Mouse (Mus musculus) cerebellum, adult 2 months (tissue): ENCODE results near the gene 1700067K01Rik. TPM values are rescaled to one million over a fixed set of nuclear protein-coding genes. Genes with fewer than 3 reads are reported as not detected.
"Not testable (repeated sequence)": the region's sequence is repeated elsewhere in the genome, so short reads cannot be mapped to it uniquely, and the experiment has no call there.

ENCODE experiments used
- DNase-seq, 2 experiments: peaks; one replicate each; pipeline ENCODE4 v3.0.0; 2021
- H3K27ac ChIP-seq: fragments of 200-500 bp; 2 replicates; pipeline ENCODE4 v1.5.1; 2012; ENCODE audit warnings: low read length, control low read depth, inconsistent platforms; ENCODE audit not compliant: insufficient read depth
- H3K27me3 ChIP-seq: fragments of 200-500 bp; 2 replicates; pipeline ENCODE4 v1.6.1; 2012; ENCODE audit warnings: inconsistent platforms, mild to moderate bottlenecking, low read length, moderate library complexity; ENCODE audit not compliant: control insufficient read depth, insufficient read depth
- H3K4me1 ChIP-seq: fragments of 200-500 bp; 2 replicates; pipeline ENCODE4 v1.6.1; 2011; ENCODE audit warnings: low read length; ENCODE audit not compliant: control insufficient read depth, insufficient read depth
- H3K4me3 ChIP-seq: fragments of 200-500 bp; replicated peaks from 2 replicates; pipeline ENCODE3; 2011; ENCODE audit warnings: mild to moderate bottlenecking, low read depth, low read length, control low read depth; ENCODE audit not compliant: insufficient read depth
- CTCF ChIP-seq: fragments of 200-500 bp; IDR thresholded peaks from 2 replicates; pipeline ENCODE4 v1.5.1; 2011; ENCODE audit warnings: low read depth, mild to moderate bottlenecking, control low read depth, low read length, moderate library complexity, borderline replicate concordance; ENCODE audit not compliant: insufficient read depth
- POLR2A ChIP-seq: fragments of 200-500 bp; IDR thresholded peaks from 2 replicates; pipeline ENCODE4 v1.6.1; 2011; ENCODE audit warnings: low read length, control low read depth, borderline replicate concordance; ENCODE audit not compliant: insufficient read depth
- WGBS: fragments of 180-500 bp; shearing (Covaris S2); methylation state at CpG from one replicate; pipeline ENCODE4 v1.1.7; 2018; 5-methylcytosine and 5-hydroxymethylcytosine counted together
- polyA plus RNA-seq: library from polyadenylated mRNA; depleted of rRNA; stranded (reverse); fragments of >200 nt; gene quantifications from 2 replicates; pipeline ENCODE4 v1.2.3, GENCODE M21; 2012

The 1700067K01Rik gene
- polyA plus RNA-seq, 1 experiment: 0.11 TPM

DNA sequence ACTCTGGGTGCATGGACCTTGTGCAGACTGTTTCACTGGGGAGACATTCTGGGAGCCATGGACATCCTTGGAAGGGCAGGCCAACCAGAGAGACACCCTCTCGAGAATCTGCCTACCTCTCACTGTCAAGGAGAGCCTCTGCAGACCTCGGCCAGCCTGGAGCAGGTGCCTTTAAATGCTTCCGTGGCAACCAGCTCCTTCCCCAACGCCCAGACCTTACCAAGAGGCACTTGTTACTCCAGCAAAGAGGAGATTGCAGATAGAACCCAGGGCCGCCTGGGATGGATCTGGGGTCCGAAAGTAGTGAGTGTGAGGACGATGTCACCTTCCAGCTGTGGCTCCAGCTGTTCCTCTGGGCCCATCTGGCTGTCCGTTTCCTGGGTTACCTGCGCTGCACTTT, 23.1 kb upstream of the 1700067K01Rik start:
- H3K27me3 ChIP-seq: no peaks in the 10 kb centered on the region
- TF ChIP-seq POLR2A (no peak), CTCF (no peak)
- 0 out of 2 replicates have a peak overlapping the region, but pooled peaks have one; percentile 19 for H3K27ac ChIP-seq
- 49% methylated on average over 9 of the region's 9 CpGs for WGBS
- DNase-seq: no peak
- peaks cover 51% of the 10 kb centered on the region for H3K4me1 ChIP-seq
- no peak overlapping the region for H3K4me3 ChIP-seq

DNA sequence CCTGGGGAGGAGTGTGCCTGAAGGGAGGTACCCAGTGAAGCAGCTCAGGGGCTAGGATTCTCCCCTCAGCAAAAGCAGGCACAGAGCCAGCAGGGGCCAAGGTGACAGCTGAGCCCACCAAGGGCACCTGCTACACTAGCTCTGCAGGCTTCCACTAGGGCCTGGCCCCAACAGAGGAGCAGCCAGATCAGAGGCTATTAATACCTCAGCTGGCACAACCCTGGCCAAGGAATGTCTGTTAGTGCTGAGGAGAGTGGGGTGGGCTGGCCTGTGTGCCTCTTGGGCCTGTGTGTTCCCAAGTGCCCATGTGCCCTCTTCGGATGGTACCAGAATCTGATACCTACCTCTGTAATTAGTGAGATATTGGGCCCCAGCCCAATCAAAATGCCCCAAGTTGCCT, 21.1 kb upstream of the 1700067K01Rik start:
- Histone ChIP-seq H3K27ac (peak overlapping the region; percentile 73), H3K4me3 (no peak overlapping the region), H3K27me3 (no peaks in the 10 kb centered on the region), H3K4me1 (peaks cover 46% of the 10 kb centered on the region)
- DNase-seq: no peak
- no peak for TF ChIP-seq CTCF
- TF ChIP-seq POLR2A: no peak
- 13% methylated on average over 1 of the region's 1 CpGs for whole genome bisulfite sequencing

DNA sequence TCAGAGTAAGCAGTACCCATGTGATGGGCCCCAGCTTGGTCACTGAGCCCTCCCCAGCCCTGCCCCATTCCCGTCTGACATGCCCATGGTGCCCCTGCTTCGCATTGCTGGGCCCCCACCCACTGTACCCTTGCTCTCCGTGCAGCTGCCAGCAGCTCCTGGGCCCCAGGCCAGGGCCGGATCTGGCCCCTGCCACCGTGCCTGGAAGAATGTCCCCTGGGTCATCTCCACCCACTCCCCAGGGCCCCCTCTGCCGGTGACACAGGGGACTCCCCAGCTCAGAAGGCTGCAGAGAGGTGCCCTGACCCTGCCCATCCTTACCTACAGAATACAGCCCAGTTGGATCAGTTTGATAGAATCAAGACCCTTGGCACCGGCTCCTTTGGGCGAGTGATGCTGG, 20.5 kb upstream of the 1700067K01Rik start:
- Histone ChIP-seq H3K4me3 (no peak overlapping the region), H3K27ac (peak overlapping the region; percentile 27; the same call in 1 of the 2 replicates), H3K4me1 (peaks cover 46% of the 10 kb centered on the region), H3K27me3 (no peaks in the 10 kb centered on the region)
- 21% methylated on average over 8 of the region's 8 CpGs for WGBS
- DNase-seq: no peak
- no peak for TF ChIP-seq CTCF
- TF ChIP-seq POLR2A: no peak

DNA sequence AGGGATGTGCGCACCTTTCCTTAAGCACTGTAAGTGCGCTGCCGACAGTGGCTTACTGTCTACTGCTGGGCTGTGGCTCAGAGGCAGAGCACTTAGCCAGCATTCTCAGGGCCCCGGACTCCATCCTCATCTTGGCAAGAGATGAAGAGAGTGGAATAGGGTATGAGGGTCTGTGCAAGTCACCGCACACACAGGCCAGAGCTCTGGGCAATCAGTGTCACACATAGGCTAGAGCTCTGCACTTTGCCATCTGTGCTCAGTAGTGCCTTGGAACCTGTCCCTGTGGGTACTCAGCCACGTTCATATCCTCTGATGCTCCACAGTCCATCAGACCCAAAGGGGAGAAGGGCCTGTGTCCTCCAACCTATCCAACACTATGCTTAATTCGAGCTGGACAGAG, 19.8 kb upstream of the 1700067K01Rik start:
- WGBS: 25% methylated on average over 7 of the region's 7 CpGs
- no peaks in the 10 kb centered on the region for H3K27me3 ChIP-seq
- peaks cover 46% of the 10 kb centered on the region for H3K4me1 ChIP-seq
- peak in 1 of 2 experiments; percentile 52 for DNase-seq
- TF ChIP-seq POLR2A (no peak), CTCF (no peak)
- no peak overlapping the region for H3K4me3 ChIP-seq
- peak overlapping the region; percentile 27; the same call in 1 of the 2 replicates for H3K27ac ChIP-seq

DNA sequence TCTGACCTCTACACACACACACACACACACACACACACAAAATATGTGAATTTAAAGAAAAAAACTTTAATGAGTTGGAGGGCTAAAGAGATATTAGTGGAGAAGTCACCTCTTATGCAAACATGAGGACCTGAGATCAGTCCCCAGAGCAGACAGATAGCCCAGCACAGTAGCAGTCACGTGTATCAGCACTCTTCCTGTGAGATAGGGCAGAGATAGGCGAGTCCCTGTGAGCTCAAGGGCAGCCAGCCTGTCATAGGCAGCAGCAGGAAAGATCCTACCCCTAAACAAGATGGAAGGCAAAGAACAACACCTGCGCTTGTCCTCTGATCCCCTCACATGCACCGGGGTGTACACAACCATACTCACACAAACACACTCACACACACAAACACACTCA, 18.9 kb upstream of the 1700067K01Rik start:
- no peak for DNase-seq
- no peak overlapping the region for H3K4me3 ChIP-seq
- H3K4me1 ChIP-seq: peaks cover 39% of the 10 kb centered on the region
- WGBS: 83% methylated on average over 4 of the region's 4 CpGs
- no peak for TF ChIP-seq POLR2A
- no peak for TF ChIP-seq CTCF
- H3K27ac ChIP-seq: no peak overlapping the region
- no peaks in the 10 kb centered on the region for H3K27me3 ChIP-seq

DNA sequence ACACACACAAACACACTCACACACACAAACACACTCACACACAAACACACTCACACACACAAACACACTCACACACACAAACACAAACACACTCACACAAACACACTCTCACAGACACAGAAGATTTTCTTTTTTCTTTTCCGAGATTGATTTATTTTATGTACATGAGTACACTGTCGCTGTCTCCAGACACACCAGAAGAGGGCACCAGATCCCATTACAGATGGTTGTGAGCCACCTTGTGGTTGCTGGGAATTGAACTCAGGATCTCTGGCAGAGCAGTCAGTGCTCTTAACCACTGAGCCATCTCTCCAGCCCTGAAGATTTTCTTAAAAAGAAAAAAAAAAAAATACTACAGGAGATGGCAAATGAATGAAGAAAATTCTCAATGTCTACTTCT, 18.1 kb upstream of the 1700067K01Rik start:
- not testable (repeated sequence) for H3K27me3 ChIP-seq, DNase-seq, H3K27ac ChIP-seq, H3K4me3 ChIP-seq
- peaks cover 31% of the 10 kb centered on the region for H3K4me1 ChIP-seq
- WGBS: 95% methylated on average over 2 of the region's 2 CpGs

DNA sequence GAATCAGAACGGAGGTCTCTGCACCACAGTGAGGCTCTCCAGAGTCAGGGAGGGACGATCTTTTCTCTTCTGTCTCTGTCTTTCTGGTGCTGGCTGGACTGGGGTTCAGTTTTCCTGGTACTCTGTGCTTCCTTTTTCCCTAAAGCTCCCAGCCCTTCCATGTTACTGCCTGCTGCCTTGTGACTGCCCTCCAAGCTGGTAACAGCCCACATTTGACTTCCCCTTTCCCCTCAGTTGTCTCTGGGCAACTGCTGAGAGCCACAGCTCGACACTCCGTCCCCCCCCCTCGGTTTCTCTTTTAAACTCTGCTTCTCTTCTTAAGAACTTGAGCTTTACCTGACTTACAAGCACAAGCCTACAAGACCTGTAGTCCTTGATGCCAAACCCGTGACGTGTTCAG, 12.1 kb upstream of the 1700067K01Rik start:
- 83% methylated on average over 7 of the region's 7 CpGs for WGBS
- no peak for DNase-seq
- Histone ChIP-seq H3K27me3 (no peaks in the 10 kb centered on the region), H3K4me1 (no peaks in the 10 kb centered on the region), H3K4me3 (no peak overlapping the region), H3K27ac (no peak overlapping the region)
- no peak for TF ChIP-seq CTCF
- no peak for TF ChIP-seq POLR2A

DNA sequence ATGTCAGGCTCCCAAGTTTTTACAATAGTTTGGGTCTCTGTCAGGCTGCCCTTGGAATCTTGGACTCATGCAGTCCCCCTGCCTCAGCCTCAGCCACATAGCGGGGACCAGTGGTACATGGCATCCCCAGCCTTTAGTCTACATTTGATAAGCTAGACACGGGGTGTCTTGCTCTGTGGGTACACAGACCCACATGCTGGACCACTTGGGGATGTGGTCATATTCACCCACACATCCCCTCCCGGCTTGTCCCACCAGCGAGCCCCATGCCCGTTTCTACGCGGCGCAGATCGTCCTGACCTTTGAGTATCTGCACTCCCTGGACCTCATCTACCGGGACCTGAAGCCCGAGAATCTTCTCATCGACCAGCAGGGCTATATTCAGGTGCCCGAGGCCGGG, 11.1 kb upstream of the 1700067K01Rik start:
- TF ChIP-seq POLR2A: no peak
- no peak for TF ChIP-seq CTCF
- 92% methylated on average over 14 of the region's 14 CpGs for WGBS
- H3K27ac ChIP-seq: no peak overlapping the region
- no peak overlapping the region for H3K4me3 ChIP-seq
- DNase-seq: no peak
- no peaks in the 10 kb centered on the region for H3K4me1 ChIP-seq
- H3K27me3 ChIP-seq: no peaks in the 10 kb centered on the region

DNA sequence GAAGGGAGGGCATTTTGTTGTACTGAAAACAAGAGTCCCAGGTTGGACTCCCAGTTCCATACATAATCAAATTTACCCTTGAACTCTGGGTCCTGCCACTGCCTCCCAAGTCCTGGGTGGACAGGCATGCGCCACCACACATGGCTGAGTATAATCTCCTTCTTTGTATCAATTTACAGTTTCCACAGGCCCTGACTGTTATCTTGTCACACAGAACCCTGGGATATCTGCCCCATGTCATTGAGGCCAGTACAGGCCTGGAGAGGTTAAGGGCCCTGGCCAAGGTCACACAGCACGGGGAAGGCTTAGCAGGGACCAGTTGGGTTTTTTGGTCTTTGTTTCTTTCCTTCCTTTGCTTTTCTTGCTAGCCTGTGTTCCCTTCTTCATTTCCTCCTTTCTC, 8.8 kb upstream of the 1700067K01Rik start:
- 92% methylated on average over 2 of the region's 2 CpGs for WGBS
- Histone ChIP-seq H3K27me3 (no peaks in the 10 kb centered on the region), H3K4me3 (no peak overlapping the region), H3K4me1 (no peaks in the 10 kb centered on the region), H3K27ac (no peak overlapping the region)
- TF ChIP-seq CTCF: no peak
- TF ChIP-seq POLR2A: no peak
- DNase-seq: no peak
